ENCODE assay signal across 8 mouse cellular contexts in genomic region chr14:102981441-102982015, GRCm38 (mm10). TPM values are rescaled to one million over a fixed set of nuclear protein-coding genes. Genes with fewer than 3 reads are reported as not detected.
A peak's percentile ranks its signal among the peaks of the same experiment; 100 is the strongest.
DNase-seq lines count a peak whose midpoint lies in the region; ATAC-seq and TF ChIP-seq lines count a peak whose summit lies in the region.

No protein-coding gene starts in this region.

- TF ChIP-seq POLR2A in bone marrow, adult 2 months (IDR thresholded peaks at IDR 0.05; ENCODE audit: borderline replicate concordance, control insufficient read depth, low read depth, low read length): peak; percentile 59; the same call in 1 of the 2 replicates

- H3K9me3 ChIP-seq in heart, embryonic 14.5 days (ENCODE audit: control insufficient read depth, low read length): no peaks in the 10 kb centered on the region
- no peaks in the 10 kb centered on the region for H3K9me3 ChIP-seq in kidney, postnatal 0 days (replicated peaks; ENCODE audit: low read length)
- H3K9me3 ChIP-seq in liver, embryonic 13.5 days (replicated peaks): no peaks in the 10 kb centered on the region
- no peaks in the 10 kb centered on the region for H3K9me3 ChIP-seq in stomach, embryonic 15.5 days

- no peaks in the 10 kb centered on the region for H3K36me3 ChIP-seq in heart, embryonic 14.5 days (ENCODE audit: control insufficient read depth, insufficient read depth, low read length)
- H3K36me3 ChIP-seq in kidney, postnatal 0 days (ENCODE audit: insufficient read depth, low read length): no peaks in the 10 kb centered on the region
- no peaks in the 10 kb centered on the region for H3K36me3 ChIP-seq in liver, embryonic 13.5 days
- no peaks in the 10 kb centered on the region for H3K36me3 ChIP-seq in stomach, embryonic 15.5 days

- WGBS in bone marrow, adult 2 months: under 1% methylated on average over 62 of the region's 62 CpGs
- WGBS in heart, embryonic 14.5 days: under 1% methylated on average over 61 of the region's 62 CpGs
- 1% methylated on average over 62 of the region's 62 CpGs for WGBS in kidney, postnatal 0 days
- WGBS in liver, embryonic 13.5 days (ENCODE audit: insufficient replicate concordance): under 1% methylated on average over 60 of the region's 62 CpGs
- under 1% methylated on average over 61 of the region's 62 CpGs for WGBS in stomach, embryonic 15.5 days

- ATAC-seq in heart, embryonic 14.5 days (ENCODE audit: insufficient number of reproducible peaks, insufficient read depth, low FRiP score, low read depth): peak; percentile 40; the same call in 1 of the 2 replicates
- peak; percentile 50 for ATAC-seq in kidney, postnatal 0 days (replicated peaks; ENCODE audit: low FRiP score, low read depth)
- no peak for ATAC-seq in liver, embryonic 13.5 days (ENCODE audit: low read depth)
- peak; percentile 9; the same call in 1 of the 2 replicates for ATAC-seq in stomach, embryonic 15.5 days (ENCODE audit: insufficient read depth, low FRiP score, low read depth)

- peak; percentile 54 for TF ChIP-seq CTCF in bone marrow, adult 2 months (IDR thresholded peaks at IDR 0.05; ENCODE audit: control insufficient read depth, insufficient read depth, low read length)
- peak; percentile 54 for TF ChIP-seq CTCF in kidney, postnatal 0 days (IDR thresholded peaks at IDR 0.05; ENCODE audit: low read depth)

- DNase-seq in 416B (ENCODE audit: low read depth): peak; percentile 81
- peak; percentile 12 for DNase-seq in fibroblast of lung, adult 2 months (ENCODE audit: low read depth)
- peak; percentile 73 for DNase-seq in kidney, postnatal 0 days (ENCODE audit: low spot score)
- DNase-seq in liver, embryonic 13.5 days: peak; percentile 19
- DNase-seq in natural killer cell, adult 2 months (ENCODE audit: low spot score in 2 of 2): peak; percentile 50 to 63

- H3K27ac ChIP-seq in bone marrow, adult 2 months (ENCODE audit: control insufficient read depth, insufficient read depth, low read depth, low read length, poor library complexity): peak overlapping the region; percentile 99
- H3K27ac ChIP-seq in heart, embryonic 14.5 days (replicated peaks in 1 of 2; ENCODE audit: control insufficient read depth in 1 of 2, insufficient read depth in 1 of 2, low read depth in 2 of 2, low read length in 2 of 2): peak overlapping the region; percentile 13 to 95; a peak in 3 of 4 replicates
- peak overlapping the region; percentile 92 for H3K27ac ChIP-seq in kidney, postnatal 0 days
- H3K27ac ChIP-seq in liver, embryonic 13.5 days: peak overlapping the region; percentile 47
- peak overlapping the region; percentile 85 for H3K27ac ChIP-seq in stomach, embryonic 15.5 days

- peaks cover 1% of the 10 kb centered on the region; the same call in 1 of the 2 replicates for H3K4me1 ChIP-seq in bone marrow, adult 2 months (ENCODE audit: control insufficient read depth, insufficient read depth, low read length)
- peaks cover 3 to 8% of the 10 kb centered on the region in 2 experiments; a peak in 1 of 4 replicates for H3K4me1 ChIP-seq in heart, embryonic 14.5 days (ENCODE audit: control insufficient read depth in 2 of 2, insufficient read depth in 2 of 2, low read length in 2 of 2)
- no peaks in the 10 kb centered on the region for H3K4me1 ChIP-seq in kidney, postnatal 0 days (replicated peaks; ENCODE audit: insufficient read depth, low read length)
- peaks cover 14% of the 10 kb centered on the region for H3K4me1 ChIP-seq in liver, embryonic 13.5 days (replicated peaks)
- H3K4me1 ChIP-seq in stomach, embryonic 15.5 days: 0 out of 2 replicates have a peak, but pooled peaks cover 5% of the 10 kb centered on the region

- peak overlapping the region; percentile 82 for H3K9ac ChIP-seq in heart, embryonic 14.5 days (ENCODE audit: low read length)
- peak overlapping the region; percentile 74 for H3K9ac ChIP-seq in kidney, postnatal 0 days (ENCODE audit: low read depth, low read length)
- peak overlapping the region; percentile 61 for H3K9ac ChIP-seq in liver, embryonic 13.5 days
- H3K9ac ChIP-seq in stomach, embryonic 15.5 days: peak overlapping the region; percentile 52

- peak overlapping the region; percentile 93 for H3K4me3 ChIP-seq in bone marrow, adult 2 months (replicated peaks; ENCODE audit: control insufficient read depth, low read depth, low read length)
- peak overlapping the region; percentile 65 to 76 for H3K4me3 ChIP-seq in heart, embryonic 14.5 days (ENCODE audit: control insufficient read depth in 1 of 2, insufficient read depth in 1 of 2, low read depth in 1 of 2, low read length in 2 of 2)
- peak overlapping the region; percentile 64 for H3K4me3 ChIP-seq in kidney, postnatal 0 days (replicated peaks; ENCODE audit: low read depth, low read length)
- H3K4me3 ChIP-seq in liver, embryonic 13.5 days (replicated peaks): peak overlapping the region; percentile 60
- peak overlapping the region; percentile 66 for H3K4me3 ChIP-seq in stomach, embryonic 15.5 days (replicated peaks)

- H3K27me3 ChIP-seq in heart, embryonic 14.5 days (ENCODE audit: control insufficient read depth, insufficient read depth, low read length): no peaks in the 10 kb centered on the region
- H3K27me3 ChIP-seq in kidney, postnatal 0 days (ENCODE audit: insufficient read depth, low read length): no peaks in the 10 kb centered on the region
- H3K27me3 ChIP-seq in liver, embryonic 13.5 days: peaks cover 52% of the 10 kb centered on the region
- H3K27me3 ChIP-seq in stomach, embryonic 15.5 days (replicated peaks): no peaks in the 10 kb centered on the region

- H3K4me2 ChIP-seq in heart, embryonic 14.5 days (ENCODE audit: low read length): peak overlapping the region; percentile 99
- peak overlapping the region; percentile 89 for H3K4me2 ChIP-seq in kidney, postnatal 0 days (ENCODE audit: low read length)
- peak overlapping the region; percentile 79 for H3K4me2 ChIP-seq in liver, embryonic 13.5 days
- H3K4me2 ChIP-seq in stomach, embryonic 15.5 days: peak overlapping the region; percentile 91

RNA-seq across cellular contexts. Expression of gene Kctd12, which starts 0.9 kb away (rescaled TPM):
- polyA plus RNA-seq in bone marrow, adult 2 months (2011; ENCODE audit: insufficient read depth, insufficient read length, low replicate concordance, missing spikeins): 14.0 and 17.9 TPM in 2 replicates
- 5.8 and 9.0 TPM in 2 replicates for polyA plus RNA-seq in heart, embryonic 14.5 days (2014; fragmentation: Nextera tagmentation; extraction: Ambion mirVana)
- polyA plus RNA-seq in kidney, postnatal 0 days (2015; fragmentation: Nextera tagmentation; extraction: Ambion mirVana): 8.6 and 8.7 TPM in 2 replicates
- polyA plus RNA-seq in liver, embryonic 13.5 days (2015; fragmentation: Nextera tagmentation; extraction: Ambion mirVana): 1.9 and 2.3 TPM in 2 replicates
- polyA plus RNA-seq in stomach, embryonic 15.5 days (2015; fragmentation: Nextera tagmentation; extraction: Ambion mirVana): 14.8 and 19.2 TPM in 2 replicates

Comparison
In these comparisons a context has a peak if more than half of its experiments do, and no peak if none do; other contexts are left out.
1. DNase-seq: peak in every context shown above with its lines; median percentile 81 in 416B; 73 in kidney, postnatal 0 days; 56 in natural killer cell, adult 2 months; 19 in liver, embryonic 13.5 days; 12 in fibroblast of lung, adult 2 months.
2. H3K27ac ChIP-seq: peak in every context shown above with its lines; median percentile 99 in bone marrow, adult 2 months; 92 in kidney, postnatal 0 days; 85 in stomach, embryonic 15.5 days; 54 in heart, embryonic 14.5 days; 47 in liver, embryonic 13.5 days.